Mouse (Mus musculus): ENCODE measurements around the gene Scgb1b12. TPM values are rescaled to one million over a fixed set of nuclear protein-coding genes. Genes with fewer than 3 reads are reported as not detected.
"Not testable (repeated sequence)": the region's sequence is repeated elsewhere in the genome, so short reads cannot be mapped to it uniquely, and the experiment has no call there.

The Scgb1b12 gene
- not detected in 2 replicates for polyA plus RNA-seq (2014; fragmentation: Nextera tagmentation; extraction: Ambion mirVana)

DNA sequence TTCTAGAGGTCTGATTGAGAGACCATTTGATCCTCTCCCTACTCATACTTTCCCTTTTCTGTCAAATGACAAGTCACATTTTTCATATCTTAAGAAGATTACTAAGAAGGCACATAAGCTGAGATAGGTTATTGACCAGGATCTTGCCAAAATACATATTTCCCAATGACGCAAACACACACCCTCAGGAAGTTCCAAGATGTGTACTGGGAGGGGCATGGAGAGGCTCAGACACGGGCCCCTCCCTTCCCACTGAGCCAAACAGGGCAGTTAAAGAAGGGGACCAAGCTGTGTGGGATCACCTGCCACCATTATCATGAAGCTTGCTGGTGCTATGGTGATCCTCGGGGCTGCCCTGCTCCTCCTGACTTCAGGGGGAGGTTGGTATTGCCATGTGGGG lies at the start of gene Scgb1b12:
Gene Scgb1b12, plus strand, starts transcription at position 301 of the 400 bp plus-strand sequence.
- H3K4me3 ChIP-seq (ENCODE audit: low read depth, low read length); DNase-seq (ENCODE audit: low spot score); H3K36me3 ChIP-seq (ENCODE audit: control insufficient read depth, insufficient read depth, low read length); H3K4me1 ChIP-seq (ENCODE audit: control insufficient read depth, insufficient read depth, low read length); H3K27ac ChIP-seq (ENCODE audit: low read depth, low read length); H3K9ac ChIP-seq (ENCODE audit: low read length); H3K9me3 ChIP-seq (replicated peaks; ENCODE audit: control insufficient read depth, low read length); ATAC-seq; H3K27me3 ChIP-seq (replicated peaks; ENCODE audit: control insufficient read depth, insufficient read depth, low read length); H3K4me2 ChIP-seq (ENCODE audit: low read length): not testable (repeated sequence)
- WGBS = 90% methylated on average over 2 of the region's 3 CpGs

DNA sequence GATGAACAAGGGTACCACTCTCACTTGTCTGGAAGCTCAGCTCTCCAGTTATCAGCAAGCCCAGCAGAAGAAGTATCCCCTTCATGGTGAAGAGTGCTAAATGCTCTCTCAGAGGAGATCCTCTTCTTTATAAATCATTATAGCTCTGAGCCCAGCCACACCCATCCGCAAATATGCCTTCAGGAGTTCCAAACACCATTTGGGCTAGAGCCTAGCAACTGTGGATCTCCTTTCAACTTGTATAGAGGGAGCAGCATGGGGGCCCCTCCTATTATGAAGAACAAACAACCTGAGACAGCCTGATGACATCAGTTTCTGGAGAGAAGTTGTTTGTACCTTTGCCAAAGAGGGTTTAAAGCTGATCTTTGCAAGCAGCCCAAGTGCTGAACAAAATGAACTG lies 6.8 kb upstream of the Scgb1b12 start, which contains the start of gene Scgb2b12:
Gene Scgb2b12, minus strand, starts transcription at position 101 of the 400 bp plus-strand sequence.
- H3K27me3 ChIP-seq (replicated peaks; ENCODE audit: control insufficient read depth, insufficient read depth, low read length); H3K4me1 ChIP-seq (ENCODE audit: control insufficient read depth, insufficient read depth, low read length); ATAC-seq; H3K27ac ChIP-seq (ENCODE audit: low read depth, low read length); H3K4me2 ChIP-seq (ENCODE audit: low read length); H3K9ac ChIP-seq (ENCODE audit: low read length); H3K36me3 ChIP-seq (ENCODE audit: control insufficient read depth, insufficient read depth, low read length); H3K9me3 ChIP-seq (replicated peaks; ENCODE audit: control insufficient read depth, low read length); DNase-seq (ENCODE audit: low spot score); H3K4me3 ChIP-seq (ENCODE audit: low read depth, low read length): not testable (repeated sequence)
- WGBS = 63% methylated on average over 1 of the region's 1 CpGs

Other genes with a start within 250 kb of the Scgb1b12 start
- gene Scgb1b10, start 233.3 kb upstream of the Scgb1b12 start, polyA plus RNA-seq (2014; fragmentation: Nextera tagmentation; extraction: Ambion mirVana) = not detected in 2 replicates
- not detected in 2 replicates for gene Scgb2b11, start 123.0 kb upstream of the Scgb1b12 start, polyA plus RNA-seq (2014; fragmentation: Nextera tagmentation; extraction: Ambion mirVana)
- not detected in 2 replicates for gene Scgb1b11, start 111.3 kb upstream of the Scgb1b12 start, polyA plus RNA-seq (2014; fragmentation: Nextera tagmentation; extraction: Ambion mirVana)
- not detected in 2 replicates for gene Scgb2b12, start 6.9 kb upstream of the Scgb1b12 start, polyA plus RNA-seq (2014; fragmentation: Nextera tagmentation; extraction: Ambion mirVana)
- gene Scgb1b29, start 107.4 kb downstream of the Scgb1b12 start, polyA plus RNA-seq (2014; fragmentation: Nextera tagmentation; extraction: Ambion mirVana) = not detected in 2 replicates